ENCODE assay signal across 19 mouse cellular contexts in the genomic region with DNA sequence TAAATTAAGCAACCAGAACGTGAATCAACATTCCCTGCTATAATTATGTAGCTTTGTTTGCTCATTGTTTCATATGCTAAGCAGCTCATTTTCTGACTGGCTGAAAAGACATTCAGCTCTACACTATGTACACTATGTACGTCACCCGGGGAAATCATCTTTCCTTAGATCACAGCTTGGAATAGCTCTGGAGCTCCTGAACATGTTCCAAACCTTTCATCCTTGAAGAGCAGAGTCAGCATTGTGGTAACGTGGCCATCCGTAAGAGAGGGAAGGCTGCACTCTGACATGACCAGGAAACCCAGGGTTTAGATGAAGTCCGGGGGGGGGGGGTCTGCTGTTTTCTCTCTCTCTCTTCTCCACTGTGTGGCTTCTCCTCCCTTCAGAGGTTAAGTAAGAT. TPM values are rescaled to one million over a fixed set of nuclear protein-coding genes. Genes with fewer than 3 reads are reported as not detected.
DNase-seq lines count a peak whose midpoint lies in the region; ATAC-seq and TF ChIP-seq lines count a peak whose summit lies in the region.
"Had no signal": no experiment of that assay in that cellular context is flagged by ENCODE, and none has a peak within 500 bp of the region (broad histone marks: within the 10 kb centered on the region; RNA-seq: fewer than 3 reads in every experiment).

No protein-coding gene starts in this region.

- DNase-seq in embryonic facial prominence, embryonic 14.5 days (ENCODE audit: low spot score): peak; percentile 83
- no peak for DNase-seq in embryonic facial prominence, embryonic 10.5 days (ENCODE audit: low spot score)
- no peak for DNase-seq in heart, postnatal 0 days (ENCODE audit: low spot score)
- no peak for DNase-seq in heart, postnatal 14 days
- DNase-seq in midbrain, embryonic 14.5 days: peak; percentile 31
- no peak for DNase-seq in B cell, adult 2 months
- DNase-seq: cerebellum, adult 11-12 months; gastrocnemius, postnatal 10 days; right cerebral cortex, postnatal 4 days had no signal

- no peaks in the 10 kb centered on the region for H3K36me3 ChIP-seq in embryonic facial prominence, embryonic 14.5 days (ENCODE audit: control insufficient read depth, insufficient read depth, low read length)
- no peaks in the 10 kb centered on the region for H3K36me3 ChIP-seq in embryonic facial prominence, embryonic 10.5 days (replicated peaks)
- H3K36me3 ChIP-seq in heart, postnatal 0 days (replicated peaks; ENCODE audit: control insufficient read depth, insufficient read depth, low read length): no peaks in the 10 kb centered on the region
- no peaks in the 10 kb centered on the region for H3K36me3 ChIP-seq in midbrain, embryonic 14.5 days (ENCODE audit: control insufficient read depth, insufficient read depth, low read length)
- H3K36me3 ChIP-seq in midbrain, embryonic 16.5 days (ENCODE audit: control insufficient read depth, insufficient read depth, low read length): no peaks in the 10 kb centered on the region
- no peaks in the 10 kb centered on the region for H3K36me3 ChIP-seq in myocyte (ENCODE audit: control insufficient read depth, insufficient read depth)
- H3K36me3 ChIP-seq: hindbrain, embryonic 12.5 days; limb, embryonic 13.5 days; midbrain, embryonic 13.5 days had no signal

- no peak overlapping the region for H3K4me2 ChIP-seq in embryonic facial prominence, embryonic 14.5 days (ENCODE audit: low read depth, low read length)
- peak overlapping the region; percentile 19; the same call in 1 of the 2 replicates for H3K4me2 ChIP-seq in heart, postnatal 0 days (ENCODE audit: low read depth, low read length)
- H3K4me2 ChIP-seq in midbrain, embryonic 14.5 days (ENCODE audit: low read length): no peak overlapping the region
- H3K4me2 ChIP-seq in midbrain, embryonic 16.5 days (ENCODE audit: low read length): no peak overlapping the region
- H3K4me2 ChIP-seq in myocyte (ENCODE audit: low read depth): peak overlapping the region; percentile 88
- H3K4me2 ChIP-seq: hindbrain, embryonic 12.5 days; limb, embryonic 13.5 days; midbrain, embryonic 13.5 days had no signal

- TF ChIP-seq EP300 in heart, postnatal 0 days (IDR thresholded peaks at IDR 0.05; ENCODE audit: low read depth): no peak

- TF ChIP-seq POLR2A in myocyte (IDR thresholded peaks at IDR 0.05; ENCODE audit: insufficient read length, low read depth): no peak

- no peak overlapping the region for H3K9ac ChIP-seq in embryonic facial prominence, embryonic 14.5 days (ENCODE audit: low read depth, low read length)
- no peak overlapping the region for H3K9ac ChIP-seq in heart, postnatal 0 days (replicated peaks; ENCODE audit: low read depth, low read length)
- H3K9ac ChIP-seq in midbrain, embryonic 14.5 days (replicated peaks; ENCODE audit: low read length): no peak overlapping the region
- no peak overlapping the region for H3K9ac ChIP-seq in midbrain, embryonic 16.5 days (ENCODE audit: low read depth, low read length)
- H3K9ac ChIP-seq: hindbrain, embryonic 12.5 days; limb, embryonic 13.5 days; liver, embryonic 14.5 days; midbrain, embryonic 13.5 days had no signal

- TF ChIP-seq CTCF in heart, postnatal 0 days (IDR thresholded peaks at IDR 0.05; ENCODE audit: low read depth): no peak

- WGBS in embryonic facial prominence, embryonic 14.5 days: 63% methylated on average over 6 of the region's 6 CpGs
- 84% methylated on average over 6 of the region's 6 CpGs for WGBS in embryonic facial prominence, embryonic 10.5 days
- WGBS in heart, postnatal 0 days: 54% methylated on average over 6 of the region's 6 CpGs
- WGBS in midbrain, embryonic 14.5 days: 70% methylated on average over 6 of the region's 6 CpGs
- WGBS in midbrain, embryonic 16.5 days: 54% methylated on average over 6 of the region's 6 CpGs

- H3ac ChIP-seq in myocyte (ENCODE audit: control insufficient read depth, insufficient read length): no peak overlapping the region

- no peak overlapping the region; the same call in 1 of the 2 replicates for H3K27ac ChIP-seq in embryonic facial prominence, embryonic 14.5 days (replicated peaks; ENCODE audit: low read depth, low read length)
- no peak overlapping the region for H3K27ac ChIP-seq in embryonic facial prominence, embryonic 10.5 days (replicated peaks)
- H3K27ac ChIP-seq in heart, postnatal 0 days (ENCODE audit: low read depth): no peak overlapping the region
- no peak overlapping the region for H3K27ac ChIP-seq in midbrain, embryonic 14.5 days (replicated peaks; ENCODE audit: low read depth, low read length)
- no peak overlapping the region for H3K27ac ChIP-seq in midbrain, embryonic 16.5 days (ENCODE audit: low read length)
- H3K27ac ChIP-seq: hindbrain, embryonic 12.5 days; limb, embryonic 13.5 days; liver, embryonic 14.5 days; midbrain, embryonic 13.5 days; stomach, postnatal 0 days had no signal

- peaks cover 7% of the 10 kb centered on the region; the same call in 1 of the 2 replicates for H3K4me1 ChIP-seq in embryonic facial prominence, embryonic 14.5 days (ENCODE audit: control insufficient read depth, insufficient read depth, low read length)
- peaks cover 19% of the 10 kb centered on the region; the same call in 1 of the 2 replicates for H3K4me1 ChIP-seq in embryonic facial prominence, embryonic 10.5 days
- H3K4me1 ChIP-seq in heart, postnatal 0 days (ENCODE audit: control insufficient read depth, insufficient read depth): peaks cover 17% of the 10 kb centered on the region; the same call in 1 of the 2 replicates
- H3K4me1 ChIP-seq in midbrain, embryonic 14.5 days (ENCODE audit: control insufficient read depth, insufficient read depth, low read length): 0 out of 2 replicates have a peak, but pooled peaks cover 5% of the 10 kb centered on the region
- H3K4me1 ChIP-seq in midbrain, embryonic 16.5 days (ENCODE audit: control insufficient read depth, insufficient read depth, low read length): peaks cover 8% of the 10 kb centered on the region; the same call in 1 of the 2 replicates

- peaks cover 25% of the 10 kb centered on the region for H3K79me2 ChIP-seq in myocyte (ENCODE audit: control insufficient read depth, insufficient read depth)

- no peak overlapping the region for H3K4me3 ChIP-seq in embryonic facial prominence, embryonic 14.5 days (ENCODE audit: low read depth, low read length)
- H3K4me3 ChIP-seq in embryonic facial prominence, embryonic 10.5 days: no peak overlapping the region
- H3K4me3 ChIP-seq in heart, postnatal 0 days (ENCODE audit: low read depth, low read length): no peak overlapping the region
- no peak overlapping the region for H3K4me3 ChIP-seq in midbrain, embryonic 14.5 days (replicated peaks; ENCODE audit: low read depth, low read length)
- no peak overlapping the region for H3K4me3 ChIP-seq in midbrain, embryonic 16.5 days (ENCODE audit: low read depth, low read length)
- H3K4me3 ChIP-seq in myocyte: peak overlapping the region; percentile 1
- H3K4me3 ChIP-seq: hindbrain, embryonic 12.5 days; limb, embryonic 13.5 days; midbrain, embryonic 13.5 days had no signal

- intact Hi-C loops in heart, postnatal 14 days (cut with DNase I): no loop called here

- no peaks in the 10 kb centered on the region for H3K27me3 ChIP-seq in embryonic facial prominence, embryonic 14.5 days (replicated peaks; ENCODE audit: control insufficient read depth, insufficient read depth, low read length)
- H3K27me3 ChIP-seq in embryonic facial prominence, embryonic 10.5 days (replicated peaks; ENCODE audit: low read depth, poor library complexity, severe bottlenecking): no peaks in the 10 kb centered on the region
- no peaks in the 10 kb centered on the region for H3K27me3 ChIP-seq in heart, postnatal 0 days (ENCODE audit: control insufficient read depth, insufficient read depth, low read length)
- peaks cover 5% of the 10 kb centered on the region; the same call in 1 of the 2 replicates for H3K27me3 ChIP-seq in midbrain, embryonic 14.5 days (ENCODE audit: control insufficient read depth, insufficient read depth, low read length)
- no peaks in the 10 kb centered on the region for H3K27me3 ChIP-seq in midbrain, embryonic 16.5 days (ENCODE audit: control insufficient read depth, insufficient read depth, low read depth, low read length)
- H3K27me3 ChIP-seq in myocyte (ENCODE audit: control insufficient read depth, insufficient read depth, insufficient read length): no peaks in the 10 kb centered on the region
- H3K27me3 ChIP-seq: CH12.LX; hindbrain, embryonic 12.5 days; limb, embryonic 13.5 days had no signal

- peak; percentile 17; the same call in 1 of the 2 replicates for ATAC-seq in embryonic facial prominence, embryonic 14.5 days (ENCODE audit: low read depth)
- no peak for ATAC-seq in heart, postnatal 0 days (ENCODE audit: insufficient read depth, low read depth)
- no peak for ATAC-seq in midbrain, embryonic 14.5 days (ENCODE audit: low FRiP score, low TSS enrichment)
- ATAC-seq in midbrain, embryonic 16.5 days: no peak
- ATAC-seq: inflammation-experienced regulatory T-cells, adult 6 months; midbrain, embryonic 13.5 days had no signal

- no peaks in the 10 kb centered on the region for H3K9me3 ChIP-seq in embryonic facial prominence, embryonic 14.5 days (ENCODE audit: control insufficient read depth, low read length)
- no peaks in the 10 kb centered on the region for H3K9me3 ChIP-seq in embryonic facial prominence, embryonic 10.5 days
- H3K9me3 ChIP-seq in heart, postnatal 0 days (replicated peaks; ENCODE audit: control insufficient read depth, low read length): no peaks in the 10 kb centered on the region
- no peaks in the 10 kb centered on the region for H3K9me3 ChIP-seq in midbrain, embryonic 14.5 days (ENCODE audit: control insufficient read depth, low read length)
- H3K9me3 ChIP-seq in midbrain, embryonic 16.5 days (replicated peaks; ENCODE audit: control insufficient read depth, low read length, poor library complexity, severe bottlenecking): no peaks in the 10 kb centered on the region
- H3K9me3 ChIP-seq: hindbrain, embryonic 12.5 days; limb, embryonic 13.5 days; midbrain, embryonic 13.5 days had no signal

TF ChIP-seq in myocyte, 11 proteins besides CTCF, POLR2A, EP300 and RAD21 (continues in another document):
- TF ChIP-seq MAX (IDR thresholded peaks at IDR 0.05; ENCODE audit: low read depth): no peak
- TF ChIP-seq REST (IDR thresholded peaks at IDR 0.05; ENCODE audit: insufficient read depth, insufficient read length): no peak
- TF ChIP-seq TCF3 (IDR thresholded peaks at IDR 0.05; ENCODE audit: insufficient read length, low read depth): no peak
- TF ChIP-seq MYOG (IDR thresholded peaks at IDR 0.05; ENCODE audit: control insufficient read depth in 1 of 3, insufficient read depth in 1 of 3, insufficient read length in 2 of 3, low read depth in 2 of 3): no peak

RNA-seq across cellular contexts. Expression of a gene that starts 3.8 kb away (rescaled TPM):
- polyA plus RNA-seq in embryonic facial prominence, embryonic 14.5 days (2014; fragmentation: Nextera tagmentation; extraction: Ambion mirVana): 66.7 and 68.6 TPM in 2 replicates
- 29.8 and 29.9 TPM in 2 replicates for polyA plus RNA-seq in embryonic facial prominence, embryonic 10.5 days (2016; fragmentation: Nextera tagmentation; extraction: Ambion mirVana)
- 22.1 and 22.4 TPM in 2 replicates for total RNA-seq in heart, postnatal 0 days (2014; rRNA removed; ENCODE audit: low replicate concordance)
- 11.5 and 13.1 TPM in 2 replicates for polyA plus RNA-seq in heart, postnatal 0 days (2015; fragmentation: Nextera tagmentation; extraction: Ambion mirVana)
- total RNA-seq in heart, postnatal 14 days (2021): 10 to 100 TPM; 20.1 to 23.4 TPM
- 7.9 and 13.1 TPM in 2 replicates for polyA plus RNA-seq in midbrain, embryonic 14.5 days (2014; fragmentation: Nextera tagmentation; extraction: Ambion mirVana)
- 12.1 and 12.8 TPM in 2 replicates for polyA plus RNA-seq in midbrain, embryonic 16.5 days (2015; fragmentation: Nextera tagmentation; extraction: Ambion mirVana)
- polyA plus RNA-seq in myocyte (2012; fragmentation: generic; extraction: Trizol): 24.9 TPM
- total RNA-seq: CH12.LX, MEL had no signal

Comparison
In these comparisons a context has a peak if more than half of its experiments do, and no peak if none do; other contexts are left out.
1. DNase-seq: peak in embryonic facial prominence, embryonic 14.5 days (single experiment) and midbrain, embryonic 14.5 days (single experiment); none in embryonic facial prominence, embryonic 10.5 days (single experiment), heart, postnatal 0 days (single experiment), heart, postnatal 14 days (0 of 2) and B cell, adult 2 months (0 of 2).
2. H3K4me2 ChIP-seq: peak in heart, postnatal 0 days (single experiment) and myocyte (single experiment); none in embryonic facial prominence, embryonic 14.5 days (single experiment), midbrain, embryonic 14.5 days (single experiment) and midbrain, embryonic 16.5 days (single experiment).